Mouse (Mus musculus) embryonic fibroblast, embryonic 13.5 days (primary cell): Measurements from ENCODE around the gene Pkn1.

Experiments
- CTCF ChIP-seq: IDR thresholded peaks from 2 replicates; pipeline ENCODE4 v1.5.1; 2011; ENCODE audit warnings: mild to moderate bottlenecking, control low read depth, low read length, moderate library complexity, borderline replicate concordance; ENCODE audit not compliant: insufficient read depth
- POLR2A ChIP-seq: IDR thresholded peaks from 2 replicates; pipeline ENCODE4 v1.6.1; 2011; ENCODE audit warnings: low read depth, mild to moderate bottlenecking, control low read depth, low read length, moderate library complexity

GRCm38 (mm10) chr8:83674497-83674896 lies 24.5 kb downstream of the Pkn1 start:
- TF ChIP-seq CTCF (no peak), POLR2A (no peak)
